Comparison of ENCODE assay signal across 24 mouse cellular contexts in genomic region chr3:122574921-122575320, GRCm38 (mm10). TPM values are rescaled to one million over a fixed set of nuclear protein-coding genes. Genes with fewer than 3 reads are reported as not detected.
DNase-seq lines count a peak whose midpoint lies in the region; TF ChIP-seq lines count a peak whose summit lies in the region.
"Had no signal": no experiment of that assay in that cellular context is flagged by ENCODE, and none has a peak within 500 bp of the region (broad histone marks: within the 10 kb centered on the region; RNA-seq: fewer than 3 reads in every experiment).

No protein-coding gene starts in this region.

- intact Hi-C loops in left cerebral cortex, adult 2 months (cut with DNase I) = no loop called here
- intact Hi-C loops in left cerebral cortex, postnatal 14 days (cut with DNase I) = no loop called here

- no peak overlapping the region for H3K4me3 ChIP-seq in left cerebral cortex, adult 2 months
- H3K4me3 ChIP-seq: forebrain, embryonic 10.5 days; forebrain, embryonic 13.5 days; heart, adult 2 months; heart, embryonic 10.5 days; heart, embryonic 13.5 days had no signal

- DNase-seq in left cerebral cortex, adult 2 months (ENCODE audit: extremely low spot score in 1 of 2, low spot score in 2 of 2) = no peak
- DNase-seq in left cerebral cortex, postnatal 14 days (ENCODE audit: low spot score in 2 of 2) = no peak
- DNase-seq in 416B (ENCODE audit: low read depth) = peak; percentile 85
- peak; percentile 61 for DNase-seq in brain, adult 2 months (ENCODE audit: low read depth, low spot score)
- DNase-seq in kidney, adult 8-10 months = no peak
- no peak for DNase-seq in ovary, postnatal 10 days (ENCODE audit: low spot score)
- DNase-seq: adrenal gland, adult 2 months; adrenal gland, postnatal 25 days; B cell, adult 2 months; cerebellum, adult 11 months; cerebellum, adult 8-10 months; cerebellum, postnatal 10 days; cerebellum, postnatal 36 days; gastrocnemius, postnatal 10 days; gastrocnemius, postnatal 36 days; heart, adult 2 months; heart, postnatal 14 days; heart, postnatal 4 days had no signal

- TF ChIP-seq CTCF in left cerebral cortex, adult 2 months (IDR thresholded peaks at IDR 0.05) = no peak

- H3K27ac ChIP-seq in left cerebral cortex, adult 2 months = peak overlapping the region; percentile 7; the same call in 1 of the 2 replicates
- H3K27ac ChIP-seq: forebrain, embryonic 10.5 days; forebrain, embryonic 13.5 days; heart, adult 2 months; heart, embryonic 10.5 days; heart, embryonic 13.5 days; hindbrain, embryonic 14.5 days; hindbrain, postnatal 0 days had no signal

RNA-seq across cellular contexts. Expression of gene Fnbp1l, which starts 44.6 kb away (rescaled TPM):
- 100 to 1,000 TPM; 108 TPM for total RNA-seq in left cerebral cortex, adult 2 months (2021)
- 100 to 1,000 TPM; 157 to 162 TPM for total RNA-seq in left cerebral cortex, postnatal 14 days (2021)

Comparison
In these comparisons a context has a peak if more than half of its experiments do, and no peak if none do; other contexts are left out.
1. DNase-seq: peak in 416B (single experiment) and brain, adult 2 months (single experiment); none in left cerebral cortex, adult 2 months (0 of 2), left cerebral cortex, postnatal 14 days (0 of 2), kidney, adult 8-10 months (0 of 2) and ovary, postnatal 10 days (single experiment).